Mouse (Mus musculus) kidney, embryonic 14.5 days (tissue): ENCODE data around the gene Wdr89. TPM values are rescaled to one million over a fixed set of nuclear protein-coding genes. Genes with fewer than 3 reads are reported as not detected.
"Not testable (repeated sequence)": the region's sequence is repeated elsewhere in the genome, so short reads cannot be mapped to it uniquely, and the experiment has no call there.

Source experiments
- ATAC-seq: fragments of 200-750 bp; cut with Nextera tagmentation; 2 replicates; pipeline ENCODE4 v1.8.0; 2017; ENCODE audit warnings: moderate number of reproducible peaks, mild to moderate bottlenecking, moderate TSS enrichment, moderate library complexity; ENCODE audit not compliant: low FRiP score, low TSS enrichment
- H3K27ac ChIP-seq: fragments of 300-500 bp; sonication (generic); 2 replicates; pipeline ENCODE4 v1.5.1; 2014; ENCODE audit warnings: low read depth, mild to moderate bottlenecking, low read length, moderate library complexity, mixed read lengths
- H3K27me3 ChIP-seq: fragments of 300-500 bp; sonication (generic); 2 replicates; pipeline ENCODE4 v1.6.1; 2014; ENCODE audit warnings: mild to moderate bottlenecking, low read length; ENCODE audit not compliant: control insufficient read depth, insufficient read depth
- H3K36me3 ChIP-seq: fragments of 300-500 bp; sonication (generic); 2 replicates; pipeline ENCODE4 v1.6.1; 2014; ENCODE audit warnings: low read length, mixed read lengths; ENCODE audit not compliant: control insufficient read depth, insufficient read depth
- H3K4me1 ChIP-seq: fragments of 300-500 bp; sonication (generic); 2 replicates; pipeline ENCODE4 v1.6.1; 2014; ENCODE audit warnings: low read length, mixed read lengths; ENCODE audit not compliant: control insufficient read depth, insufficient read depth
- H3K4me2 ChIP-seq: fragments of 300-500 bp; sonication (generic); replicated peaks from 2 replicates; pipeline ENCODE4 v1.6.1; 2014; ENCODE audit warnings: low read depth, mild to moderate bottlenecking, low read length
- H3K4me3 ChIP-seq: fragments of 300-500 bp; sonication (generic); 2 replicates; pipeline ENCODE4 v1.5.1; 2014; ENCODE audit warnings: mild to moderate bottlenecking, low read length
- H3K9ac ChIP-seq: fragments of 300-500 bp; sonication (generic); 2 replicates; pipeline ENCODE4 v1.6.1; 2014; ENCODE audit warnings: low read depth, mild to moderate bottlenecking, low read length, moderate library complexity
- H3K9me3 ChIP-seq: fragments of 300-500 bp; sonication (generic); 2 replicates; pipeline ENCODE4 v1.6.1; 2016; ENCODE audit warnings: low read length; ENCODE audit not compliant: control insufficient read depth
- WGBS: fragments of 180-500 bp; shearing (Covaris S2); extraction: QIAGEN DNeasy Blood & Tissue Kit; methylation state at CpG from one replicate; pipeline ENCODE4 v1.1.7; 2014; 5-methylcytosine and 5-hydroxymethylcytosine counted together
- polyA plus RNA-seq: library from polyadenylated mRNA; unstranded; fragments of >200 nt; fragmentation: Nextera tagmentation; extraction: Ambion mirVana; gene quantifications from 2 replicates; pipeline ENCODE4 v1.2.1, GENCODE M21; 2014

Gene Wdr89
- 14.7 and 15.7 TPM in 2 replicates for polyA plus RNA-seq

GRCm38 (mm10) chr12:75669258-75670106, at the start of gene Wdr89:
TSS of gene Wdr89 (minus strand) at chr12:75669537.
- peak within 1 kb of the TSS; percentile 86 for H3K4me2 ChIP-seq
- H3K4me3 ChIP-seq = peak within 1 kb of the TSS; percentile 74
- no peaks in the 10 kb centered on the region for H3K9me3 ChIP-seq
- H3K4me1 ChIP-seq = 0 out of 2 replicates have a peak, but pooled peaks cover 6% of the 10 kb centered on the region
- peak within 1 kb of the TSS; percentile 81 for H3K27ac ChIP-seq
- under 1% methylated on average over 55 of the region's 55 CpGs for WGBS
- H3K27me3 ChIP-seq = no peaks in the 10 kb centered on the region
- ATAC-seq = peak; percentile 99
- H3K9ac ChIP-seq = peak within 1 kb of the TSS; percentile 84
- no peaks in the 10 kb centered on the region for H3K36me3 ChIP-seq

DNA sequence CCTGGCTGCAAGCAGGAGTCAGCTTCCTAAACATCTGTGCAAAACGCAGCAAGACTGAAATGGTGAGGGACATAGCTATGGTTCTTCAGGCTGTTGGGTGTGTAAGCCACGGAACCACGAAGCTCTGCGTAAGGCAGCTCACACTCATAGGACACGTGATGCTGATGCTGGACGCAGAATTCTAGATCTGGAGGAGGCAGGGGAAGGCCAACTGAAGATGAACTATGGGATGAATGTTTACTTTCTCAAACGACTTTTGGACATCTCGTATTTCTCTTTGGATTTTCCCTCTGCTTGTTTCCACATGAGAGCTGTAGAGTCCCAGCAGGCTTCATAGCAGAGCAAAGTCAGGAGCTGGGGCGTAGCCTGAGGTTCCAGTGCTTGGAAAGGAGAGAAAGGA, 44.3 kb upstream of the Wdr89 start:
- Histone ChIP-seq H3K4me1 (no peaks in the 10 kb centered on the region), H3K27ac (no peak overlapping the region), H3K9ac (no peak overlapping the region), H3K36me3 (0 out of 2 replicates have a peak, but pooled peaks cover 3% of the 10 kb centered on the region), H3K27me3 (no peaks in the 10 kb centered on the region), H3K4me2 (no peak overlapping the region), H3K9me3 (no peaks in the 10 kb centered on the region), H3K4me3 (no peak overlapping the region)
- no peak for ATAC-seq
- WGBS = 62% methylated on average over 9 of the region's 9 CpGs

GRCm38 (mm10) chr12:75712905-75713304, 43.6 kb upstream of the Wdr89 start:
- not testable (repeated sequence) for H3K27me3 ChIP-seq, H3K4me2 ChIP-seq, H3K4me3 ChIP-seq, ATAC-seq, H3K9ac ChIP-seq, H3K27ac ChIP-seq, H3K4me1 ChIP-seq, H3K9me3 ChIP-seq, H3K36me3 ChIP-seq
- 87% methylated on average over 7 of the region's 7 CpGs for WGBS

GRCm38 (mm10) chr12:75710596-75711376, 41.4 kb upstream of the Wdr89 start:
- no peak for ATAC-seq
- H3K4me3 ChIP-seq = no peak overlapping the region
- 93% methylated on average over 9 of the region's 9 CpGs for WGBS

DNA sequence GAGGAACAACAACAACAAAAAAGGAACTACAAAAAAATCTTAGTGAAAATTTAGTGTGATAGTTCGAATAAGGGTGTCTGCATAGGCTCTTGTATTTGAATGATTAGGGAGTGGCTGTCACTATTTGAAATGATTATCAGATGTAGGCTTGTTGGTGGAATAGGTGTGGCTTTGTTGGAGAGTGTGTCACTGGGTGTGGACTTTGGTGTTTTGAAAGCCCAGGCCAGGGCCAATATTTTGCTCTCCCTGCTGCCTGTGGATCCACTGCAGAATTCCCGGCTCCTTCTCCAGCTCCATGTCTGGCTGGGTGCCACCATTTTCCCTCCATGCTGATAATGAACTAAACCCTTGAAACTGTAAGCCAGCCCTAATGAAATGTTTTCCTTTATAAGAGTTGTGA, 40.2 kb upstream of the Wdr89 start:
- Histone ChIP-seq H3K4me3 (no peak overlapping the region), H3K27me3 (no peaks in the 10 kb centered on the region), H3K4me1 (no peaks in the 10 kb centered on the region), H3K4me2 (no peak overlapping the region), H3K27ac (no peak overlapping the region), H3K9me3 (no peaks in the 10 kb centered on the region), H3K36me3 (no peaks in the 10 kb centered on the region), H3K9ac (no peak overlapping the region)
- WGBS = 93% methylated on average over 2 of the region's 2 CpGs
- no peak for ATAC-seq

More at GRCm38 (mm10) chr12:75710596-75711376, 41.4 kb upstream of the Wdr89 start:
- Histone ChIP-seq H3K9me3 (no peaks in the 10 kb centered on the region), H3K4me1 (no peaks in the 10 kb centered on the region), H3K4me2 (no peak overlapping the region), H3K27me3 (no peaks in the 10 kb centered on the region), H3K36me3 (no peaks in the 10 kb centered on the region), H3K27ac (no peak overlapping the region), H3K9ac (no peak overlapping the region)

DNA sequence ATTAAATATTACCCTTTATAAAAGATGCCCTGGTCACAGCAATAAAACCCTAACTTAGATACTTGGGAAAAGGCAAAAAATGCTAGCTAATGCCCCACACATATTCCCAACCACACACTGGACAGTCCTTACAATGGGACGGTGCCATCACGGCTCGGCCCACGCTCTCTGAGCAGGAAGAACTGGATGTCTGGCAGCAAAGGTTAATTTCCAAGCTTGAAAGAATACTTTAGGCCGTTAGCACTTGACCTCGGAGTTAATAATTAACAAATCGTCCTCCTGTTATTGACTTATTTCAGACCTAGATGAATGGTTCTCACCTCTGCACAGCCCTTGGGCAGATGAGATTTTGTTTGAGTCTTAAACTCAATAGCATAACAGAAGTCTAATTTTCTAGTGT, 37.3 kb upstream of the Wdr89 start:
- 55% methylated on average over 7 of the region's 7 CpGs for WGBS
- Histone ChIP-seq H3K9me3 (no peaks in the 10 kb centered on the region), H3K4me1 (peaks cover 6% of the 10 kb centered on the region; the same call in 1 of the 2 replicates), H3K9ac (no peak overlapping the region), H3K4me2 (no peak overlapping the region), H3K27me3 (no peaks in the 10 kb centered on the region), H3K27ac (no peak overlapping the region), H3K36me3 (no peaks in the 10 kb centered on the region), H3K4me3 (no peak overlapping the region)
- peak; percentile 62 for ATAC-seq

GRCm38 (mm10) chr12:75702739-75703122, 33.4 kb upstream of the Wdr89 start:
- no peaks in the 10 kb centered on the region for H3K36me3 ChIP-seq
- H3K27me3 ChIP-seq = no peaks in the 10 kb centered on the region
- no peak for ATAC-seq
- no peak overlapping the region for H3K27ac ChIP-seq
- no peak overlapping the region for H3K4me3 ChIP-seq
- WGBS = 87% methylated on average over 3 of the region's 3 CpGs
- no peaks in the 10 kb centered on the region for H3K9me3 ChIP-seq
- H3K9ac ChIP-seq = no peak overlapping the region
- peaks cover 8% of the 10 kb centered on the region; the same call in 1 of the 2 replicates for H3K4me1 ChIP-seq
- no peak overlapping the region for H3K4me2 ChIP-seq

DNA sequence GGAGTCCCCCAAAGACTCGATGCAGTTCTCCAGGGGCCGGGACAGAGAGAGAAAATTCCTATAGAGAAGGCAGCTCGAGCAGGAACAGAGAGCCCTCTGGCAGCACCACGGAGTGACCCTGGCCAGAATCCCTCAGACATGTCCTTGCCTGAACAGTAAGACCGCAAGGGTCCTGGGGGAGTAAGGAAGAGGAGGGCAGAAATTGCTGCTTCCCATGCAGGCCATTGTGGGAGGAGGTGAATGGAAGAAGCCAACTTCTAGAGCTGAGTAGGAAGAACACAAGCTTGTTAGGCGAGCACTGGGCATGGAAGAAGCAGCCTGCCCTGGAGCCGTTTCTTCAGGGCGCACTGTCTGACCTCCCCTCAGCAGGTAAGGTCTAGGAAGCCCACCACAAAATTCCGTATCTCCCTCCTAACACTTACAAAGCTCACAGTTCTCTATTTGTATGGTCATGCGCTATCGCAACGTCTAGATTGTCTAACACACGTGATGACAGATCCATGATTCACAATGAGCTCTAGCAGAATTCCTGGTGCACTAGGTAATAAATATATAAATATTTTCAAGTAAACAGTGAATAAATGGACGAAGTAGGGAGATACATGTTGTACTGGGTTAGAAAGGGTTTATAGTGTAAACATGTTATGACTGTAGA, 32.9 kb upstream of the Wdr89 start:
- peak overlapping the region; percentile 44; the same call in 1 of the 2 replicates for H3K9ac ChIP-seq

More for the DNA sequence above, 32.9 kb upstream of the Wdr89 start:
- H3K4me3 ChIP-seq = peak overlapping the region; percentile 23
- H3K27ac ChIP-seq = no peak overlapping the region
- H3K9me3 ChIP-seq = no peaks in the 10 kb centered on the region
- H3K27me3 ChIP-seq = no peaks in the 10 kb centered on the region
- H3K4me1 ChIP-seq = peaks cover 8% of the 10 kb centered on the region; the same call in 1 of the 2 replicates
- H3K4me2 ChIP-seq = peak overlapping the region; percentile 41
- no peaks in the 10 kb centered on the region for H3K36me3 ChIP-seq
- ATAC-seq = 0 out of 2 replicates have a peak, but pooled peaks have one; percentile 58
- 59% methylated on average over 14 of the region's 14 CpGs for WGBS
